Mouse (Mus musculus) frontal cortex, postnatal 25 days (tissue): ENCODE measurements around the gene Kxd1.

Experiments
- DNase-seq, 2 experiments: peaks; one replicate each; pipeline ENCODE4 v3.0.0; 2022; ENCODE audit warnings: low spot score in 2 of 2

Gene Kxd1

DNA sequence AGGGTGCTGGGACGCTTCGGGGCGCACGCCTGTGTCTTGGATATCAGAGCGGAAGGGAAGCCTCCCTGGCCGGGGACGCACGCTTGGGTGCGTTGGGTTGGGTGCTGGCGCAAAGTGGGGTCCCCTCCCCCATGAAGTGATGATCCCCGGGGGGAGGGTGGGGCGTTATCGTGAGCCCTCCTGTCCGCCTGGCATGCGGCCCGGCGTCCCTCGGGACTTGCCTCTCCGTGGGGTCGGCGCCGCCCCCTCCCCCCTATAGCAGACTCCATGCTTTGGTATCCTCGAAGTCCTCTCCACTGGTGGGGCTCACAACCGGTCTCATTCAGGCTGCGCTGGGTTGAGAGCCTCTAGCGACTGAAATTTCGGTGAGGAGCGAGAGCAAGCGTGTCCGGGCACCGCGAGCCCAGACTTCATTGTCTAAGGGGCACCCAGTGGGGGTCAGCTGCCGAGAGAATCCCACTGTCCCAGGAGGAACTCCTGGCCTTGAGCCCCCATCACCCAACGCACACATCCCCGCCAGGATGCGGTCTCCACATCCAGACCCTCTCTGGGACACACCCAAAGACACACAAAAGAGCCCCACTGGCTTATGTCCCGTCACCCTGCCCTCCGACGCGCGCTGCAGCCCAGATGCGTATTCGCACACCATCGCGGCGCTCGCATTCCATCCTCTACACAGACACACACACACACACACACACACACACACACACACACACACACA, 33.9 kb downstream of the Kxd1 start:
- no peak for DNase-seq

DNA sequence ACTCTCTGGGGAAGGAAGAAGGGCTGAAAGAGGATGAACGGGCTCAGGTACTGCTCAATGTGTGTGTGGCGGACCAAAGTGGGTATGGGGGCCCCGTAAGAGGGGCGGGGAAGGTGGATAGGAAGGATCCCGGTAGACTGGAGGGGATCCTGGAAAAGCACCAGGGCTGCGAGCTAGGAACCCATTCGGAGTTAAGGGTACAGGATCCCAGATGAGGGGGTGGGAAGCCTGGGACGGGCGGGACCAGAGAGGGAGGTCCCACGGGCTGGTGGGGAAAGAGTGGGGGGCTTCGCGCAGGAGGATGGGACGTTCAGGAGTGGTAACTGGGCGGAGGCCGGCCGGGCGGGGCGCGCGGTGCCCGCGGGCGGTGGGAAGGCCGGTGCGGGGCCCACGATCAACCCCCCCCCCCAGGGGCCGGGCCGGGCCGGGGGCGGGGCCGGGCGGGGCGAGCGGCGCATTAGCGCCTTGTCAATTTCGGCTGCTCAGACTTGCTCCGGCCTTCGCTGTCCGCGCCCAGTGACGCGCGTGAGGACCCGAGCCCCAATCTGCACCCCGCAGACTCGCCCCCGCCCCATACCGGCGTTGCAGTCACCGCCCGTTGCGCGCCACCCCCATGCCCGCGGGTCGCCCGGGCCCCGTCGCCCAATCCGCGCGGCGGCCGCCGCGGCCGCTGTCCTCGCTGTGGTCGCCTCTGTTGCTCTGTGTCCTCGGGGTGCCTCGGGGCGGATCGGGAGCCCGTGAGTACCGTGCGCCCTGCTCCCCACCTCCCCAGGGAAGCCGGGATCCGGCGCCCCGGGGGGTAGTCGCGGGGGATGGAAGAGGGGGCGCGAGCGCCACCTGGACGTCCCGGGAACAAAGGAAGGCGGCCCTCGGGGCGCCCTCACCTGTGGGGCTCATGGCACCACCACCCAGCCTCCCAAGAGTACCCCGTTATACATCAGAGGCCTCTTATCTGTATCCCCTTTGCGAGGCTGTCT, 34.8 kb downstream of the Kxd1 start, which contains the start of gene Crlf1:
Crlf1 (plus strand) TSS at position 495 of the 977 bp plus-strand sequence.
- no peak for DNase-seq

DNA sequence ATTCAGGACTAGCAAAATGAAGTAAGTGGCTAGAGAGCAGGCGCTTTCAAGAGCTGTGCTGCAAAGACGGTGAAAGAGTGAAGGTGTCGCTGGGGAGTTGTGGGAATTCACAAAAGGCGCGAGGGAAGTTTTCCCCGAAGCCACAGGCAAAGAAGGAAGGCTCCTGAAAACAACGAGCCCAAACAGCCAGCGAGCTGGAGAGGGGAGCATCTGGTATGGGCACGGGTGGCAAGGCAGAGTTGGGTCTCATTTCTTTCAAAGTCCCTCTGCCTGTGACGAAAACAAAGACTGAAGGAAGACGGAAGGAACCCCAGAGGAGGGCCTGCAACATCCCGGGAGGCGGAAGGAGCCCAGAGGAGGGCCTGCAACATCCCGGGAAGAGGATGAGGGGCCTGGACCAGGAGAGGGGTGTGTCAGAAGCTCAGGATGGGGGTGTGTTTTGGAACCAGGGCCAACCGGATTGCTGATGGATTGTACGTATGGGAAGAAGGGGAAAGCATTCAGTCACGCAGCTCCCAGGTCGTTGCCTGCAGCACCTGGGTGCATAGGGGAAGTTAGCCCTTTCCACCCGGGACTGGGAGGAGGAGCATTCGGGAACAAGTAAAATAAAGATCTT, 36.8 kb downstream of the Kxd1 start:
- no peak for DNase-seq

DNA sequence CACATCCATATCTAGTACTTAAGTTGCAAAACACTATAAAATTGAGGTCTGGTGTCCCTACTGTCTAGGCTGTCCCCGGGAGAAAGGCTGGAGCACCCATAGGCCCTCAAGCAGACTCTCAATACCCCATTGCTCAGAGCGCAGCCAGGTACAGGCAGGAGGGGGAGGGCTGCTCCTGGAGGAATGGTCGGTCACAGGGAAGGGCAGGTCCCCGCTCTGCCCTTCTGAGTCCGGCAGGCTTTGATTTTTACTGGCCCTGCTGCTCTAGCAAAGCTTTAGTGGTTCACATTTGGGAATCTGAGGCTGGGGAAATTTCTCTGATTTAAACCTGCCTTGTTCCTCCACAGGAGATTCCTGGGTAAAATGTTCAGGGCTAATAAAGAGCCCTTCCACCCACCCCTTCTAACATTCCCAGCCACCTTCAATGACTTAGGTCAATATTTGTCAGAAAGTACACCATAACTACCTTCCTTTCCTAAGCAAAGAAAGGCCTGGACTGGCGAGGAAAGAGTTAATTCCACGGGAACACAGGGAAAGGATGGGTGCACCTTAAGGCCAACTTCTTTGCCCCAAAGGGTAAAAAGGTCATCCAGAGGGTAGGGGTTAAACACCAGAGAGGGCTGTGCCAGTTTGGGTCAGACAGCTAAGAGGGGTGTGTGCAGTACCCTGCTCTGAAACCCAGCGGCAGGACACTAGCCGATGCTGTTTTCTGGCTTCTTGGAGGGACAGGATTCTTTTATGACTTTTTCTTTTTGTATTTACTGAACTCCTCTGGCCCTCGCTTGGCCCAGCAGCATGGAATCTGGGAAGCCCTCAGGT, 37.5 kb downstream of the Kxd1 start:
- DNase-seq, result no peak

DNA sequence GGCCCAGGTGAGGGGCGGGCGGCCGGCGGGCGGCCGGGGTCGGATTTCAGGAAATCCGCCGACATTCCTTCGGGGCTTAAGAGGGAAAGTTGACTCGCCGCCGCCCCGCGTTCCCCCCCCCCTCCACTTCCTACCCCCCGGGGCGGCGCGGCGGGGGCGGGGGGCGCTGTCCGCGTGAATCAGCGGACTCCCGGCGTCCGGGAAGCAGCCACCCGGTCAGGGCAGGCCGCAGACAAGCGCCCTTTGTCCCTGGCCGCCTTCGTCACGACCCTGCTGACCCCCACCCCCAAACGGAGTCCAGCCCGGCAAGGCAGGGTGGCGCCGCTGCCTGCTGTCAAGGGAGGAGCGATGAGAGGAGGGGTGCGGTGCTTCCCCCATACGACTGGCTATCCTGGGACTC, 38.2 kb downstream of the Kxd1 start:
- no peak for DNase-seq

DNA sequence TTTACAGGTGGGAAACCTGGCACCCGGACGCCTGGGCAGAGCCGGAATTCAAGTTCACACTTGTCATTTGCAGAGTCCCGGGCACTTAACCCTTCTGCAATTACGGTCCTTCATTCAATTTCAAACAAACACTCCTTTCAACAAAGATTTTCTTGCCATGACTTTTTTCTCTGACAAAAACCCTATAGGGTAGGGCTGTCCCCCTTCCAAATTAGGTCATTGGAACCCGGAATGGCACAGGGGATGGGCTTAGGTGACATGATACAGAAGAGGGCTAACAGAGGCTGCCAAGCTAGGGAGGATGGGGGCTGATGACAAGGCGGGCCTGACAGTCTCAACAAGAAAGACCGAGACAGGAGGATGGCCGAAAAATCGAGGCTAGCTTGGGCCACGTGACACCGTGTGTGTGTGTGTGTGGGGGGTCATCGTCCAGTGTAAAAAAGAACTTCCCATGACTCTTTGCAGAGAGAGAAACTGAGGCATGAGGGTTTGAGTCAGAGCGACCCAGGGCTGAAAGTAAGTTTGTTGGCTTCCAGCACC, 38.8 kb downstream of the Kxd1 start:
- DNase-seq, result no peak

DNA sequence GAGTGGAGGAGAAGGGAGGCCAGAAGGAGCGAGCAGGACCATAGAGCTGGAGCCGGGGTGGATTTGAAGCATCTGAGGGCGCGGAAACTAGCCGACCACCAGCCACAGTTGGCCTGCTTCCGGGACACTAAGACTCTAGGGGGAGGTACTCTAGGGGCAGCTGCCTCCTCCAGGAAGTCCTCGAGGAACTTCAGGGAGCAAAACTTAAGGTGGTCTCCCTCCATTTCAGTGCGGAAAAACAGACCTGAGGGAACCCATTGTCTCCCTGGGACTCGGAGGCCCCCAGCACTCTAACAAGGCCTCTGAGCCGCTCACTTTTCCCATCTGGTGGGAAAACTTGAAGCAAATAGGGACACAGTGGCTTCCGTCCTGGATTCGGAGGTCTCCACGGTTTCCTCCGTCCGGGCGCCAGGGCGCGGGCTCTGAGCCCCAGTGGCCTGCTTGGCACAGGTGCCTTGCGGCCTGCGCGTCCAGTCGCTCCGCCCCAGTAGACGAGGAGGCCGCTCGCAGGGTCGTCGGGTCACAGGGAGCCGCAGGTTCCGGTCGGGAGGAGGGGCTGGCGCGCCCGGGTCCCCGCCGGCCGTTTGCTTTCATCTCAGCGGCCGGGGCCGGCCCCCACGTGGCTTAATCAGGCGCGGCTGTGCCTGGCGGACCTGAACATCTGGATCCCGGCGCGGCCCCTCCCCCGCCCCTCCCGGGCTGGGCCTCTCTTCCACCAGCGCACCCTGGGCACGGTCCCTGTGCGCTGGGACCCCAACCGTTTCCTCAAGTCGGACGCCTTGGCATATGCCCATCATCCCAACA, 39.6 kb downstream of the Kxd1 start:
- no peak for DNase-seq

DNA sequence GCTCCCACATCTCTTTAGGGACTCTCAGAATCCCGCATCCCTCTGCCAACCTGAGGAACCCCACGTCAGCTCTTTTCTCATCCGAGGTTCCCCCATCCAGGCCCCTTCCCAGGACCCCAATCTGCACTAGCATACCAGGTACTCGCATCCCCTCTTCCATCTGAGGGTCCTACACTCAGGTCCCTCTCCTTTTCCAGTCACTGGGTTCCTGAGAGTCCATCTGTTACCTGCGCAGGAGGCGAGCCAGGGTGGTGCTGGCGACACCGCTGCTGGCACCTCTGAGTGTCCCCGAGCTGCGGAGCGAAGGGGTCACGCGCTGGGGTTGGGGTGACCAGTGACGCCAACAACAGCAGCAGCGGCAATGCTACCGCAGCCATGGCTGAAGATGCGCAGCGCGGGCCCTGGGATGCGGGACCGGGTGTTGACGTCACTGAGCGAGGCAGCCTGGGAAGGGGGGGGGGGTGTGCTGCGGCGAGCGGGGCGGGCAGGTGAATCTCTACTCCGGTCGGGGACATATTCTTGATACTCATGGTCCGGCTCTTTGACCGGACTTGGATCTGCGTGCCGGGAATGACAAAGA, 40.7 kb downstream of the Kxd1 start, which contains the start of gene Tmem59l:
Tmem59l (minus strand) TSS at position 418 of the 580 bp plus-strand sequence.
- no peak for DNase-seq

DNA sequence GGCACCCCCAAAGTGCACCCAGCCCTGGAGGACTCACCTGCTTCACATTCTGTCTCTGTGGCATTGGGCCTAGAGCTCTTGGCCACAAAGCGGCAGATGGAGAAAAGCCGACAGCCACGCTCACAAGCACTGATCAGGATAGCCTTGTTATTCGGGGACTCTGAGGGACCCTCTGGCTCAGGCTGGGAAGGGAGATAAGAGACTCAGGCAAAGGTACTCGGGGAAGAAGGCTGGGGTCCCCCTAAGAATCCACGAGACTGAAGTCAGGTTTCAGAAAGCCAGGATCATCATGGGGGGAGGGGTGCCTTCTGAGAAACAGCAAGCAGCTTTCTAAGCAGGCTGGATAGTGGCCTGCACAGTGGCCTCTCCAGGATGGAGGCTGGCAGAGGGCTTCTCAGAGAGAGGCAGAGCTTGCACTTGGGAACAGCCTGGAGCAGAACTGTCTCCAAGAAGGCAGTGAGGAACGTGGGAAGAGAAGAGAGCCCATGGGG, 41.5 kb downstream of the Kxd1 start:
- DNase-seq, result no peak

DNA sequence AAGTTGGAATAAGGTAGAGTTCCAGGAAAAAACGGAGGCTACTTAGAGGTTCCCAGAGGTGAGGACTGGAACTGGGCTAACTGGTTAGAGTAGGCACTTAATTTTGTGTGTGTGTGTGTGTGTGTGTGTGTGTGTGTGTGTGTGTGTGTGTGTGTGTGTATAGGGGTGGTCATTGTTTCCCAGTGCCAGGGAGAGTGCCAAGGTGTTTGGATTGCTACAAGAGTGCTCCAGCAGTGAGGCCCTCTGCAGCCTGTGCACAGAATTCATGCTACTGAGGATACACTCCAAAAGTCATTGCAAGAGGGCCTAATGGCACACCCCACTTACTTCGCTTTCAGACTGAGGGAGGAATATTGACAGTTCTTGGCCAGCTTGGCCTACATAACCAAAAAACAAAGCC, 44.8 kb downstream of the Kxd1 start:
- no peak for DNase-seq

DNA sequence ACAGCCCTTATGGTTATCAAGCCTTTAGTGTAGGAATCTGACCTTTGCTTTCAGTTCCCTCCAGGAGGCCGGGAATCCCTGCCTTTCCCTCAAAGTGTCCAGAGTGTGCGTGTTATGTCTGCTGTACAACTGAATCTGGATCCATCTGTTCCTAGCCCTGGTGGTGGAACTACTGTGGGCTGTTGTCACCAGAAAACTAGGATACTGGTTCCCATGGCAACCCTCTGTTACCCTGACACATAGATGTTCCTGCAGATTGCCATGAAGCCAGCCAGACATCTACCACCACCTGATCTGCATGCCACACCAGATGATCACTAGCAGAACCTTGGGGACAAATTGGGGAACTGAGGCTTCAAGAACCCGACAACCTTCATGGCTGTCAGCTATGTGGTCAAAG, 45.8 kb downstream of the Kxd1 start:
- no peak for DNase-seq

DNA sequence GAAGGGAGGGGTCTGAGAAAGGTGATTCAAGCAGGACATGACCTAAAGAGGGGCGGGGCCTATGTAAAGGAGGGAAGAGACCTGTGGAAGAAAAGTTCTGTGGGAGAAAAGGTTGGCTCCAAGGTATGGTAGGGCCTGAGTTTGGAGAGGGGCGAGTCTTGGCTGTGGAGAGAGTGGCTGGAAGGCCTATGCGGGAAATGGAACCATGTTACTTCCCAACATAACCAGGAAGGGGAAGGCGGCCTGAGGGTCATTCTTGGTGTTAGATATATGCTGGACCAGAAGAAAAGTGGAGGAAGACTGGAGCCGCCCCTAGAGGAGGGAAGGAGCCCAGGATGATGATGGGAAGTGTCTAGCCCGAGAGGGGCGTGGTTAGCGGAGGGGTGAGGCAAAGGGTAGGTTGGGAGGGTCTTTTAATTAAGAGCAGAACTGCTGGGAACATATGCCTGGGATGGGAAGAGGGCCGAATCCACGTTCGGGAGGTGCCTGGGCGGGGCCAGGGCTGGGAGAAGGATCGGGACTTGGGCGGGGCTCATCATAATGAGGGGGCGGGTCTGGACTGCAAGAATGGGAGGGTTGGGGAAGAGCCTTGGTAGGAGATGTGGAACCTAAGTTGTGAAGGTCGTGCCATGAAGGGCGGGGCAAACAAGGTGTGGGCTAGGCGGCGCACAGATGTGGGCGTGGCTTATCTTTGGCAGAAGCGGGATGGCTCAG, 50.3 kb downstream of the Kxd1 start:
- no peak for DNase-seq

DNA sequence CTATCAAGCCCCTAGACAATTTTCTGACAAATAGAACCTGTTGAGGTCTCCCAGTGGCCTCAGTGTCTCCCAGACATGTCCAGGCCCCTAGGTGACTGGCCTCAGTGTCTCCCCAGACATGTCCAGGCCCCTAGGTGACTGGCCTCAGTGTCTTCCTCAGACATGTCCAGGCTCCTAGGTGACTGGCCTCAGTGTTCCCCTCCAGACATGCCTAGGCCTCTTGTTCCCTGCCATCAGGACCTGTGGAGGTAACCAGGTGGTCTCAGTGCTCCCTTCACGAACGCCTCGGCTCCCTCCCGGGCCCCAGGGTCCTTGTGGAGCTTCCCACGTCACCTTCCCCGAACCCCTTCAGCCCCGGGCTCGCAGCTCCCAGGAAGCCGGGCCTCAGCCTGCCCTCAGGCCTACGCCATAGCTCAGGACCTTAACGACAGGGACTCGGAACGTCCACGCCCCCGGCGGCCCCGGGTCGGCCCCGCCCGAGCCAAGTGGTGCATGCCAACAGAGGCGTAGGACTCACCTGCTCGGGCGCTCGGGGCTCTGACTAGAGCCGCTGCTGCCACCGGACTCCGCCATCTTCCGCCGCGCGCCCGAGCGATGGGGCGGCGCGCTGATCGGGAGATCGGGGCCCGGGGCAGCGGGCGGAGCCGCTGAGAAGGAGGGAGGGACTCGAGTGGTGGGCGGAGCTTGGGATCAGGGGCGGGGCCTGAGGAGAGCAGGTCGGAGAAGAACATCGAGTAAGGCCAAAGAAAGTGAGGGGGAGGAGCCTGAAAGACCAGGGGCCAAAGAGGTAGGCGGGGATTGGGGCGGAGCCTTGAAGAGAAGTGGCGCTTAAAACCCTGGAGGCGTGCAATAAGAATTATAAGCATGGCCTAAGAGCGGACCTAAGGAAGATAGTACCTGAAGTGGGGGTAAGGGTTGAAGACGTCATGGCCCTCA, 51.2 kb downstream of the Kxd1 start, which contains the start of gene Klhl26:
Klhl26 (minus strand) TSS at position 636 of the 936 bp plus-strand sequence.
- peak; percentile 72 to 84 for DNase-seq

DNA sequence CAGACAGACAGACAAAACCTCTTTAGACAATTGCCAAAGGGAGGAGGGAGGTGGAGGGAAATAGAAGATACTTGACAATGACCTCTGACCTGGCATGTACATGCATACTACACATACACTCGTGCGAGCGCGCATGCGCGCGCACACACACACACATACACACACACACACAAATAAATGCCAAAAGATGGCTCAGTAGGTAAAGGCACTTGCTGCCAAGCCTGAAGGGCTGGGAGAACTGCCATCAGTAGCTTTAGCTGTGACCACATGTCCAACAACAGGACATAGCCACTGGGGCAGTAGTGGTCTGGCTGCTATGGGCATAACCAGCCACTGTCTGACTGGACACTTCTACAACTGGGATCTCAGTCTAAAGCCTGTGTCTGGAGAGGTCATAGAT, 55.9 kb downstream of the Kxd1 start:
- DNase-seq, result no peak

DNA sequence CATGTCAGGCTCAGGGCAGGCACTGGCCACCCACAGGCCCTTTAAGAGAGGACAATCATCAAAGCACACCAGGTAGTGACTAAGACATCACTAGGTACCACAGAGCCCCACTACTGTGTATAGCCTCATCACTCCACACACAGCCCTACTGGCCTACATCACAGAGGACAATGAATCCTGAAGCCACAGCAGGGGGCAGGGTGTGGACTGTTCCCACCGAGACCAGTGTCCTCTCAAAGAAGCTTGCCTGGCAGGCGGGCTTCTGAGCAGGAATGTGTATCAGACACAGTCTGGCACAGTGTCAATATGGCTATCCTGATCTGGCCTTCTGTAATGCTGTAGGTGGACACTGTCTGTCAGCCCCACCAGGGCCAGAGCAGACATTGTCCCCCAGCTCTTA, 57.8 kb downstream of the Kxd1 start:
- DNase-seq, result no peak

DNA sequence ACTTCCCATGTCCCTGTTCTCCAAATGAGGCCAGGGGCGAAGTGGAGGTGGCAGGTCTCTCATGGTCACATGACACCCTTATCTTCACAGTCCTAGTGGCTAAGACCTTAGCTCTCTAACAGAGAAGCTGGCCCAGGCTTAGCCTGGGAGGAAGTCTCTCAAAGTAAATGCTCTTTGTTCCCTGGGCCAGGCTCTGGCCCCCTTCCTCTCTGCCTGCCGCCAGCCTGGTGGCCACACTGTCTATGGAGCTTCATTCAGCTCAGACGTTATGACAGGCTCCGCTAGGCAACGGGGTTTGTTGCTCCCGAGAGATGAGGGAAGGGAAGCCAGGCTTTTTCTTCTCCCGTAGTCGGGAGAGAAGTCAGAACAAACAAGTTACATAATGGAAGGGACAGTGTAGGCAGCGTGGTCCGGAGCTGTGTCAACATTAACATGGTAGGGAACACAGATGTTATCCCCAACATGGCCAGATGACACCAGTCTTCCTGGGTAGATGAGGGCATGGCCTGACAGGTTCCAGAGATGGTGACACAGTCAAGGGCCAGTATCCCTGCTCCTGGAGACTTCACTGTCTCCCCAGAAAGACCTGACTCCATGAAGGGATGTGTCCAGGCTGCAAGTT, 58.4 kb downstream of the Kxd1 start:
- no peak for DNase-seq

DNA sequence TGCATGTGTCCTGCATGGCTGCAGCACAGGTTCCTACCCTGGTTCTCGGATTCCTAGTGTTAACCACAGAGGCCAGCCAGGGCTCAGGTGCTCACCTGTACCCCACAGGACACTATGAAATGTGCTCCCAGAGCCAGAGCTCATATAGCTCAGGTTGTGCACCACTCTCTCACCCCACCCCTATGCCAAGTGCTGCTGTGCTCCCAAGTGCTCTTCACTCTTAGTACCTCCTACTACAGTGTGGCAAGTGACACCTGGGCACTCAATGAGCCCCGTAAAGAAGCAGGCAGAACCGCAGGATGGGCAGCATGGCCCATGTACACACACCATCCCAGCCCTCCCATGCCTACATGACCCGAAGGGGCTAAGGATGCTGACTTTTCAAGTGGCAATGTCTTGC, 59.0 kb downstream of the Kxd1 start:
- DNase-seq, result no peak
